Mouse (Mus musculus): Measurements from ENCODE around the gene B3gntl1.
"Not testable (repeated sequence)": the region's sequence is repeated elsewhere in the genome, so short reads cannot be mapped to it uniquely, and the experiment has no call there.

B3gntl1 gene

DNA sequence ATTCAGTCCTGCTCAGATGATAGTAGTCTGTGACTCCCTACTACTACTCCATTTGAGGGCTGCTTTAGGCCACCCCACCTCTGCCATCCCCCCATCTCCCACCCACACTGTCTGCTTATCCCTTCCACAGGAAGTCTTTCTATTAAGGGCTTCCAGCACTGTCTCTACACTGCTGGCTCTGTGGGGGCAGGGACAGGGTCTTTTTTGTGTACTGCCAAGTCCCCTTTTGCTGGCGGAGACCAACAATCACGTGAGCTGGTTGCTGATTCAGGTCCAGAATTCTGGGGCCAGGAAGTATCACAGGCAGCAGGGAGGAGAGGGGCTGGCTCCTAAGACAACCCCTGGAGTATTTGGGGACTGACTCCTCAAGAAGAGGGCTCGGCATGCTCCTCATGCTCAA is 10.3 kb upstream of the B3gntl1 start:
- DNase-seq = no peak

DNA sequence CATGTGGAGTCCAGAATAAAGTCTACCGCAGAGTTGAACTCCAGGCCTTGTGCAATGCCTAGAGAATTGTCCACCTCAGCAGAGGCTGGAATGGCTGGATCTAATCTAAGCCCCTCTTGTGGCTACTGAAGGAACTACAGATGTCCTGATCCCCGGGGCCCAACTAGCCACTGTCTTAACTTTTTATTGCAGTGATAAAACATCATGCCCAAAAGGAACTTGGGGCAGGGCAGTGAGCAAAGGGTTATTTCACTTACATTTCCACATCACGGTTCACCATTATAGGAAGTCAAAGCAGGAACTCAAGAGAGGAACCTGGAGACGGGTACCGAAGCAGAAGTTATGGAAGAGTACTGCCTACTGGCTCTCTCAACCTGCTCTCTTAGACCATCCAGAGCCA is 7.8 kb upstream of the B3gntl1 start:
- DNase-seq = no peak

DNA sequence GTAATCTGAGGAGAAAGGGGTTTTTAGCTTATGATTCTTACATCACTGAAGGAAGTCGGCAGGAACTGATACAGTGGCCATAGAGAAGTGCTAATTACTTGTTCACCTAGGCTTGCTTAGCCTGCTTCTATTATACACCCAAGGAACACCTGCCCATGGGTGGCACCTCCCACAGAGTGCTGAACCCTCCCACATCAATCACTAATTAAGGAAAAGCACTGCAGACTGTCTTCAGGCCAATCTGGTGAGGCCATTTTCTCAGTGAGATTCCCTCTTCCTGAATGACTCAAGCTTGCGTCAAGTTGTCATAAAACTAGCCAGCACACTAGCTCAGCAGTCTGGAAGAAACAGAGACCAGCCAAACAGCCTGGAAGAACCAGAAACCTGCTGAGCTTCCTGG is 6.6 kb upstream of the B3gntl1 start:
- no peak for DNase-seq

DNA sequence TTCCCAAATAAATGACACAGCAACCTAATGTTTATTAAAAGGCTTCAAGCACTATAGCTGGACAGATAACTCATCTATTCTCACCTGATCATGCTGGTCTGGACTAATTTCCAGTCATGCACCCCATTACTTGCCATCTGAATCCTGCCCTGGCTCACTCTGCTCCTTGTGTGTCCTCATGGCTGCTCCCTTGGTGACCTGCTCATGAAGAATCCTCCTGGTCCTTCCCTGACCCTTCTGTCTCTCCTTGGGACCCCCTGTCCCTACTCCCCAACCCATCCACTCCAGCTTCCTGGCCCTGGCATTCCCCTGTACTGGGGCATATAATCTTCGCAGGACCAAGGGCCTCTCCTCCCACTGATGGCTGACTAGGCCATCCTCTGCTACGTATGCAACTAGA is 3.9 kb upstream of the B3gntl1 start:
- DNase-seq = no peak

DNA sequence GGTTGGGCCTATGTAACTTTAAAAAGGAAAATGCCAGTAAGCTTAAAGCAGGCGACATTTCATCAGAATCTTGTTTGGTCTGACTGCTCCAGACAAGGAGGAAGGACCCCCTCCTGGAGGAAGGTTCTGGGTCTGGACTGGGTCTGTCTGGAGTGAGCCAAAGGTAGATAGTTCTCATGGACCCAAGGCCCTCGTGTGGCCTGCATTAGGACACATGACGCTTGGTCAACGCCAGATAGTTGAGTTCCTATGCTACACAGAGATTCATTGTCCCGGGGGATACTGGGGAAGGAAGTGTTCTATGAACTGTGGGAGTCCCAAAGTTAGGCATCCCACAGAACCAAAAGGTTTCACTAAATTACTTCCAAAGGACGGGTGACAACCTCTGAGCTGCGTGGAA is 676 bp upstream of the B3gntl1 start:
- DNase-seq = peak in 1 of 2 experiments; percentile 21

DNA sequence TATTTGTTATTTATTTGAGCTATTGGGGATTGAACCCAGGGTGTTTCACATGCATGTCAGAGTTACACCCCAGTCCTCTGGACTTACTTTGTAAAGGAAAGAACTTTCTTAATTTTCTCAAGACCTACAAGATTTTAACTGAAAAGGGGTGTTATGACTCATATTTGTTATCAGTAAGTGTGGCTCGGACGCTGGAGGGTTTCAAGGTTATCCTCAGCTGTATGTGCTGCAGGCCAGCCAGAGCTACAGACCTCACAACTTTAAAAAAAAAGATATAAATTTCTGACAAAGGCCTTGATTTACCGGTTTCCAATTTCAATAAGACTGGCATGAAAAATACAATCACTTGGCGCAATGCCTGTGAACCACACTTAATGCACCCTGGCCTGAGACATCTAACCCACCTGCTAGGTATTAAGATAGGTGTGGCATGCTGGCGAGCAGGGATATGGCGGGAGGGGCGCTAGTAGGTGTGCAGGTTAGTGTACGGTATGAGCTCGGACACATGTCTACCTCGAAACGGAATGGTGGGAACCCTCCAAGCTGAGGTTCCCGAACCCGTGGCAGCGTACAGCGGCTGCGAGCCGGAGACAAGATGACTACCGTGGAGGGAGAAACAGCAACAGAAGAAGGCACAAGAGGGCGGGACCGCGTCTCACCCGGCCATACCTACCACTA is 502 bp downstream of the B3gntl1 start:
- DNase-seq = no peak

DNA sequence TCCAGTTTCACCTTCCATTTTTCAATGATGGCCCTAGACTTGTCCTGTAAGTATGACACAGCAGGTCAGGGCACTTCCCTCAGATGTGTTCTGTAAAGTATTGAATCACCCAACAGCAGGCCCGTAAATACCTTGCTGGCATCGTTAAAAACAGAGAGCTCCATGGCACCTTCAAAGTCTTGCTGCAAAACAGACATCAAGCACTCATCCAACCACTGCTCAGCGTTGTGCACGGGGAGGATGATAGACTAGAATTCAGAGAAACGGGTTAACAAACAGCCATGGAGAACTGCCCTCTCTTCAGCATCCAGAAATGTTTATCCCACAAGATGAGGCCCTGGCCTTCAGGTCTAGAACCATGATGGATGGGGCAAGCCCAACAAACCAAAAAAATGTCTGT is 2.0 kb downstream of the B3gntl1 start:
- no peak for DNase-seq

DNA sequence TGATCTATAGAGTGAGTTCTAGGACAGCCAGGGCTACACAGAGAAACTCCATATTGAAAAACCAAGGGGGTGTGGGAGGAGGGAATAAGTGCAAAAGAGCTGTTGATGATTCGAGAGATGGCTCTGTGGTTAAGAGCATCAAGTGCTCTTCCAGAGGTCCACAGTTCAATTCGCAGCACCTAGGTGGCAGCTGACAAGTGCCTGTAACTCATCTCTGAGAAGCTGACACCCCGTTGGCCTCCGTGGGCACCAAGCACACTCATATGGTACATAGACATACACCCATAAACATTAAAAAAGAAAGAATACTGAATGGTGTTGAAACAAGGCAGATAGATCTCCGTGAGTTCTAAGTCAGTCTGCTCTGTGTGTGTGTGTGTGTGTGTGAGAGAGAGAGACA is 4.2 kb downstream of the B3gntl1 start:
- DNase-seq = no peak

DNA sequence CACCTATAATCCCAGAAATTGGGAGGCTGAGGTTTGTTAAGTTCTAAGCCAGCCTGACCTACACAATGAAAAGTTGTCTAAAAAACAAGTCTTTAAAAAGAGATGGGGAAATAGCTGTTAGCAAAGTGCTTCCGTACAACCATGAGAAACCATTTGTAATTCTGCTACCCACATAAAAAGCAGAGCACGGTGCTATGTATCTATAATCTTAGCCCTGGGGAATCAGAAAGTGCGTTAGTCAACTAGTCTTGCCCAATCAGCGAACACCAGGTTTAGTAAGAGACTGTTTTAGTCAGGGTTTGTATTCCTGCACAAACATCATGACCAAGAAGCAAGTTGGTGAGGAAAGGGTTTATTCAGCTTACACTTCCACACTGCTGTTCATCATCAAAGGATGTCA is 5.4 kb downstream of the B3gntl1 start:
- DNase-seq = no peak

DNA sequence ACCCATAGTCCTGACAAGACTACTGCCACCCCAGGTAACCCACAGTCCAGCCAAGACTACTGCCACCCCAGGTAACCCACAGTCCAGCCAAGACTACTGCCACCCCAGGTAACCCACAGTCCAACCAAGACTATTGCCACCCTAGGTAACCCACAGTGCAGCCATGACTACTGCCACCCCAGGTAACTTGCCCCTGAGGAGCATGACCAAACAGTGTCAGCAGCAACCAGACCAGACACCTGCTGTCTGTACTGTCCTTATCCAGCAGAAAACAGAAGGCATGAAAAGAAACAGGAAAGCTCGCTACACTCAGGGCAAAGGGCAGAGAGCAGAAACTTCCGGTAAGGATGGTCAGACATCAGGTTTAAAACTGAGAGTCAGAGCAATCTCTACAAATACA is 11.8 kb downstream of the B3gntl1 start:
- DNase-seq = no peak

DNA sequence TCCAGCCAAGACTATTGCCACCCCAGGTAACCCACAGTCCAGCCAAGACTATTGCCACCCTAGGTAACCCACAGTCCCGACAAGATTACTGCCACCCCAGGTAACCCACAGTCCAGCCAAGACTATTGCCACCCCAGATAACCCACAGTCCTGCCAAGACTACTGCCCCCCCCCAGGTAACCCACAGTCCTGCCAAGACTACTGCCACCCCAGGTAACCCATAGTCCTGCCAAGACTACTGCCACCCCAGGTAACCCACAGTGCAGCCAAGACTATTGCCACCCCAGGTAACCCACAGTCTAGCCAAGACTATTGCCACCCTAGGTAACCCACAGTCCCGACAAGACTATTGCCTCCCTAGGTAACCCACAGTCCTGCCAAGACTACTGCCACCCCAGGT is 12.3 kb downstream of the B3gntl1 start:
- not testable (repeated sequence) for DNase-seq

DNA sequence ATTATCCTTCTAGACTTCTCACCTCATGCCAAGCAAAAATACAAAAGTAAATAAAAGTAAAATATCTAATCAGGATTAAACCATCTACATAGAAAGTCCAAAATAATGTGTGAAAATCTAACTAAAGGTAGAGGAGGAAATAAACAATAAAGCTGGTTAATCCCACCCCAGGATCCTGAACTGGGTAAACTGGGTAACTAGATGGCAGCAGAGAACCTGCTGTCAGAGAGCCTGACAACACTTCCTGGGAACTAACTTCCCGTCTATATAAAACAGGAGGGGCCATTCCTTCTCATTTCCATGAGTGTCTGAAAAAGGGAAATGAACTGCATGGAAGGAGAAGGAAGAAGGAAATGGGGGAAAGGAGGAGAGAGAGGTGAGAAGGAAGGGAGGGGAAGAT is 14.8 kb downstream of the B3gntl1 start:
- no peak for DNase-seq

DNA sequence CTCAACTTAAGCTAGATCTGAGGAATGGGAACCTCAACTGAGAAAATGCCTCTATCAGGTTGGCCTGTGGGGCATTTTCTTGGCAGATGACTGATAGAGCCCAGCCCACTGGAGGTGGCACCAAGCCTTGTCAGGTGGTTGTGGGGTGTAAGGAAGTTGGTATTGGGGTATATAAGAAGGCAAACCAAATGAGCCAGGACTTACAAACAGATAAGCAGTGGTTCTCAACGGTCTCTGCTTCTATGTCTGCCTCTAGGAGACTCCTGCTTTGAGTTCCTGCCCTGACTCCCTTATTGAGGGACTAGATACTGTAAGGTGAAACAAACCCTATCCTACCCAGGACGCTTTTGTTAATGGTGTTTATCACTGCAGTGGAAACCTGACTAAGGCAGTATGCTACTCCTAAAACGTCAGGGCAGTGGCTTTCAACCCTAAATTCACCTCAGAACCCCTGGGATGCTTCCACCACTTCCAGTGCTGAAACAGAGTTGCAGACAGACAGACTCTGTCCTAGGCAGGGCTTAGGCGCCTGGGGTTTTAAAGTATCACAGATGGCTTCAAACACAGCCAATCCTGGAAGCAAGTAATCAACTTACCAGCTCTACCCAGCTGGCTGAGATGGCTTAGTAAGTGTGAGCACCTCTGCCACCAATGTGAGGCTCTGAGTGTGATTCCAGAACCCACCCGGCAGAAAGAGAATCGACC is 17.0 kb downstream of the B3gntl1 start:
- DNase-seq = no peak

DNA sequence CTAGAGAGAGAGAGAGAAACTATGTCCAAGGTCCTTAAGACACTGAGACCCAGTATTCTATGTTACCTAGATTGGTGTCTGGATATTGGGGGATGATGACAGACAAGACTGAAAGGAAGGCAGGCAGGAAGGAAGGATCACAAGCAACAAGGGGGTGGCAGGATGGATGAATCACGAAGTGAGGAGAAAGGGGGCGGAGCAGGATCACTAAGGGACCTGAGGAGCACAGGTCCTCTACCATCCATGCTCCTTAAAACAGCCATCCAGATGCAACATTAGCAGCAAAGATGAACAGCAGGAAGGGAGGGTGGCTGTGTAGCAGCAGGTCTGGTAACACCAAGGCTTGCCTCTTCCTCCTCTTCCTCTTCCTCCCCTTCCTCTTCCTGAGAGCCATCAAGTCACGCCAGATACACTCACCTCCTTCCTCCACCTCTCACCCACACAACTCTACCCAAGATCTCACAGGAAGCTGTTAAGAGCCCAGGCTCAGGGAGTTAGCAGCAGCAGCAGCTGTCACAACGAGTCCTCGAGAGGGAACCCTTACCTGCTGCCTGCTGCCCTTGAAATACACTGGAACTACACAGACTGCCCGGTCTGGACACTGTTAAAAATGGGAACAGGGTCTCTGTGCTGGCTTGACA is 17.7 kb downstream of the B3gntl1 start:
- no peak for DNase-seq

DNA sequence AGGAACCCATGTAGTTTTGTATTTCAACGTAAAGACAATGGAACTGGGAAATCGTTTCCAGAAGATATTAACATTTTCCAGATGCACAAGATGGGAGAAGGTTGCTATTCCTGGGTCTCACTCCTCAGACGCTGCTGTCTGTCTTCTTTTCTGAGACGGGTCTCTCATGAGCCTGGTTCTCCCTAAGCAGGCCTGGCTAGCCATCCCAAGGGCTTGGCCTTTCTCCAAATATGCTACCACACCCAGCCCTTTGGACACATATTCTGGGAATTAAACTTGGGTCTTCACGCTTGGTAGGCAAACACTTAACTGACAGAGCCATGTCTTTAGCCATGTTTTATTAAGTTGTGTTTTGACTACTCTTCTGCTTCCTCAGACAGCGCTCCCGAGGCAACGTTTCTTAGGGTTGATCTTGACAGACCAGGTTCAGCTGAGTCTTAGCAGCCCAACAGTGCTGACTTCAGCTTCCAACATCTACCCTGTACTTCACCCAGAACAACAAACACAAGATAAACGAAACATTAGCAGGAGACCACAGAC is 18.5 kb downstream of the B3gntl1 start:
- DNase-seq = no peak

DNA sequence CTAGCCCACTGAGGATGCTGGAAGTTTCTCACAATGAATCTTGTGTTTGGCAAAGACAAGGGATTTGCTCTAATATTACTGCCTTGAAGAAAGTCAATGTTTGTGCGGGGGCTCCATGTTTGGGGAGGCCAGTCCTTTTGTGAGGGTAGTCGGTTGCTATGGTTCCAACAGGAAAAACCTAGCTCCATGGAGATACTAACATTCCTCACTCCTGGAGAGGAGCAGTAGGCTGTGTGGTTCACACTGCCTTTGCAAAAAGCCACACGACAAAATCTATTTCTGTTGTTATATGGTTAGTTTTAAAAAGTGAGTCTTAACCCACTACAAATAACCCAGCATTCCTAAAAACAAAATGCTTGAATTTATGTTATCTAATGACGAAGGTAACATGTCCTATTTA is 19.3 kb downstream of the B3gntl1 start:
- DNase-seq = no peak

DNA sequence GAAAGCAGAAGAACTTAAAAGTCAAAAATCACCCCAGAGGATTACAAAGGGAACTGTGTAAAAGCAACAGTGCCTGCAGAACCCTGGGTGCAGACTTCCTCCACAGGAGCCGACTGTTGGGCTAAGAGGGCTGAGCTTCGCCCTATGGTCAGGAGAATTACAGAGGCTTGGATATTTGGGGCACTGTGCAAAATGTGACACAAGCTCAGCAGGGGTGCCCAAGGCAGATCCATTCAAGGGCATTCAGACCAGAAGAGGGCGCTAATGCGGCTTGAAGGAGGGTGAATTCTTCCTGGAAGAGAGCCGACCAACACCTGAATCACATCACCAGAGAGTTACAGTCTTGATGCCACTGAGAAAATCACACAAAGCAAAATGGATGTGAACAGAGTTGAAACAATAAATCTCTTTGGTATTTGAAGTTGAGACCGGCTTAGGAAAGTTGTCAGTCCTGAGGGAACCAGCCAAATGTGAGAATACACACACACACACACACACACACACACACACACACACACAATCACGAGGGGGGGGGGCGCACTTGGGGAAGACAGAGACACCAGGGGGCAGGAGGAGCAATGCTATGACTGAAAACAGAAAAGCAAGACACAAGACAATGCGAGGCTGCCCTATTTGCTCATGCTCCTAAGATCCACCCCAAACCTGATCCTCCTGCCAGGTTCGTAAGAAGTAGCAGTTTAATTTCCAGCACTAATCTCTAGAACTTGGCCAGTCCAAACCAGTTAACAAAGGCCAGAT is 20.2 kb downstream of the B3gntl1 start:
- peak; percentile 50 to 56 for DNase-seq

DNA sequence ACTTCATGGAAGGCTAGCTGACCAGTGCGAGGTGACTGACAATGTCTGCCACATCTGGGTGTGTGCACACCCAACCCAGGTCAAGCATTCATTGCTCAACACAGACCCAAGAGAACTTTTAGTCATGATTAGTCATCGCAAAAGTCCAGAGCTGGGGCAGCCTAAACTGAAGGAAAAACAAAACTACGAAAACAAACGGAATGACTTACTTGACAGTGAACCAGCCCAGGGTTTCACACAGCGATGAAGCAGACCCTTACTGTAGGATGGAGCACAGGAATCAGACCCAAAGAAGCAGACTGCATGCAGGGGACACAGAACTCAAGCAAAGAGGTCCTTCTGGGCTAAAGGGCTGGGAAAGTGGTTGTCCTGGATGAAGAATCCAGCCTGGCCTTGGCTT is 21.0 kb downstream of the B3gntl1 start:
- DNase-seq = no peak

DNA sequence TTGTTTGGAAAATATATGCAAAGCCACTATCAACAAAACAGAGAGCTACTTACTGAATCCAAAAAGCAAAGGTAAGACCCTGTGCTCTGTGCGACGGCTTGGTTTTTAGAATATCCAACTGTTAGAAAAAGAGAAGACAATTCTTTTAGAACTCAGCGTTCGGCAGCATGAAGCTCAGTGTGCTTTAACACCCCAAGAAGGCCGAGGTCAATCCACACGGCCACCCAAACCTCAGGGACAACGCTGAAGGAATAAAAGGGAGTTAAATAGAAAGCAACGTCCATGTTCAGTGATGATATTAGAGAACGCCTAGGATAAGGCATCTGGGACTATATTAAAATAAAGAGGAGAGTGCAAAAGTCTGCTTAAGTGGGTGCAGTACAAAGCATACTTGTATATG is 21.4 kb downstream of the B3gntl1 start:
- DNase-seq = no peak

DNA sequence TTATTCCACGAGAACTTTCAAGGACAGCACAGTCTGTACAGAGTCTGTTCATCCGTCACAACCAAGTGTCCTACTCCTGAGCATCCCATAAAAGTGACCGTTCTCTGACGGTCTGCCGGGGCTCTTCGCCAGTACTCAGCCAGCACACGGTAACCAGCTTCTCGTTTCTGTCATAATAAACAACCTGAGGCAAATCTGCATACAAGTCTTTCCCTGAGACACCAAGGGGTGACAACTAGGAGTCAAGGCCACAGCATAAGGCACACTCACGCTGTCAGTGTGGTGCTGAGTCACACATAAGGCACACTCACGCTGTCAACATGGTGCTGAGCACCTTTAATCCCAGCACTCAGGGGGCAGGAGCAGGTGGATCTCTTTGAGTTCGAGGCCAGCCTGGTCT is 22.3 kb downstream of the B3gntl1 start:
- DNase-seq = no peak

DNA sequence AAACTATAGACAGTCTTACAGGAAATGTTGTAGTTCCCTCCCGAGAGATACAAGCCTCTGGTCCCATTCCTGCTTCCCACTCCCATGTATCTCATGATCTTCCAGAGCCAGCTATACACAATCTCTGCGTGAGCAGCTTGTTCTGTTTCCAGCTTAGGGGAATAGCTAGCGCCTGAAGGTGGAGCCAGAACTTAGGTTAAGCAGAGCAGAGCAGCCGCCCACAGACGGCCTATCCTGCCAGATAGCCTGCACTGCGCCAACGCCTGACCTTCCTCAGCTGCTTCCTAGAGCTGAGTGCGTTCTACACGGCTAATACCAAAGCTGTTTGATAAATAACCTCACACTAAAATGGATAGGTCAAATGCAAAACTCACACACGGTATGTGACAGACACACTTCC is 23.1 kb downstream of the B3gntl1 start:
- DNase-seq = peak in 1 of 2 experiments; percentile 21

DNA sequence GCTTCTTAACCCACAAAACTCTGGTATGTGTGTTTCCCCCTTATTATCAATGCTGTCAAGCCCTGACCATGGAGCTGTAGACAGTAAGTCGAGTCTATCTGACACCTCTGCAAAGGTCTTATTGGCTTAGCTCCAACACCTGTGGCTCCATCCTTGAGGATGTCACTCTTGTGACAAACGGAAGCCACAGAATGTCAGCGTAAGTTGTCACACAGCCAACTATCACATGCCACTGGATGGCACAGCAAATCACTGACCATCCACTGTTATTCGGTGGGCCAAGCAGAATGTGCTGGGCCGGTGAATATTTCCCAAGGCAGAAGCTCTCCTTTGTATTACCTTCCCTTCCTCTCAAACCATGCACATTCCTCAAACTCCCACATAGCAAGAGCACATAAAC is 24.8 kb downstream of the B3gntl1 start:
- DNase-seq = no peak

DNA sequence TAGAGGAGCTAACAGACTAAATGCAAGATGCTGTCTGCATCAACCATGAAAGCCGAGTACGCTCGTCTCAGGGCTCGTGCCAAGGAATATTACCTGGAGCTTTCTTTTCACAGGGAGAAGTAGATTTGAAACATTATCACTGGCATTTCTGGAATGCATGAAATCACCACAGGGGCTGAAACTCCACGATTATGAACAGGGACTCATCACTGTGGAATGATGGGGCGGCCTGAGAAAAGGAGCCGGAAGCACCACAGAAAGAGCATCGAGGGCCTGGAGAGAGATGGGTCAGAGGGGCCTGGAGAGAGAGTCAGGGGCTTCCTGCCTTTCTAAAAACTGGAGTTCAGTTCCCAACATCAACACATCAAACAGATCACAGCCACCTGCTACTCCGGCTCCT is 25.6 kb downstream of the B3gntl1 start:
- no peak for DNase-seq

Measured in cerebellum, postnatal 36 days (tissue).